Mouse (Mus musculus): ENCODE measurements around the gene Odc1. TPM values are rescaled to one million over a fixed set of nuclear protein-coding genes. Genes with fewer than 3 reads are reported as not detected.

Odc1 gene
- polyA plus RNA-seq, 1 experiment from 2014 or later, result 193 TPM

DNA sequence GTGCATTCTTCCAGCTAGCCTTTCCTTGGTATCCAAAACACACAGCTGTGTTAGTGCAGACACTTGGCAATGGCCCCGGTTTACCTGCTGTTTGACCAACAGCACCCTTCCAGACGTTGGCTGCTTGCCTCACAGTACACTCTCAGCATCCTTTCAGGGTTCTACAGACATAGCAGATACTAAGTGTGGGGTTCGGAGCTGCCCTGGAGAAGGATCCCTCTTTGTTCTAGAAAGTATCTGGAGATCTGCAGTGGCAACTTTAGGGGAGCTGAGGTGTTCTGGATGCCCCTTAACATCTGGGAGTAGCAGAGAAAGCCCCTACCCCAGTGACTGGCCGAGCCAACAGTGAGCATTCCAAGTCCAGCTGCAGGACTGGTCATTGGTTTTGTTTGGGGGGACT lies 30.0 kb downstream of the Odc1 start:
- Histone ChIP-seq H3K9ac (no peak overlapping the region), H3K9me3 (no peaks in the 10 kb centered on the region), H3K36me3 (no peaks in the 10 kb centered on the region), H3K4me2 (no peak overlapping the region), H3K27me3 (no peaks in the 10 kb centered on the region), H3K4me3 (no peak overlapping the region), H3K4me1 (peaks cover 17% of the 10 kb centered on the region; the same call in 1 of the 2 replicates), H3K27ac (no peak overlapping the region)
- WGBS, result 78% methylated on average over 4 of the region's 4 CpGs
- no peak for ATAC-seq (ENCODE audit: insufficient number of reproducible peaks, insufficient read depth, low FRiP score, low TSS enrichment, low read depth)

GRCm38 (mm10) chr12:17575156-17575910 lies 30.7 kb downstream of the Odc1 start:
- no peak overlapping the region for H3K9ac ChIP-seq
- ATAC-seq (ENCODE audit: insufficient number of reproducible peaks, insufficient read depth, low FRiP score, low TSS enrichment, low read depth), result no peak
- no peaks in the 10 kb centered on the region for H3K9me3 ChIP-seq
- no peaks in the 10 kb centered on the region for H3K27me3 ChIP-seq
- no peaks in the 10 kb centered on the region for H3K36me3 ChIP-seq
- no peak overlapping the region for H3K27ac ChIP-seq
- no peak overlapping the region for H3K4me2 ChIP-seq
- no peak overlapping the region for H3K4me3 ChIP-seq
- H3K4me1 ChIP-seq, result peaks cover 17% of the 10 kb centered on the region; the same call in 1 of the 2 replicates
- 57% methylated on average over 5 of the region's 5 CpGs for WGBS

GRCm38 (mm10) chr12:17576041-17576440 lies 31.4 kb downstream of the Odc1 start:
- no peaks in the 10 kb centered on the region for H3K36me3 ChIP-seq
- peaks cover 17% of the 10 kb centered on the region; the same call in 1 of the 2 replicates for H3K4me1 ChIP-seq
- 11% methylated on average over 6 of the region's 6 CpGs for WGBS
- no peak overlapping the region for H3K27ac ChIP-seq
- H3K27me3 ChIP-seq, result no peaks in the 10 kb centered on the region
- H3K4me2 ChIP-seq, result no peak overlapping the region
- H3K4me3 ChIP-seq, result no peak overlapping the region
- no peaks in the 10 kb centered on the region for H3K9me3 ChIP-seq
- H3K9ac ChIP-seq, result no peak overlapping the region
- no peak; the same call in 1 of the 2 replicates for ATAC-seq (ENCODE audit: insufficient number of reproducible peaks, insufficient read depth, low FRiP score, low TSS enrichment, low read depth)

- H3K9ac ChIP-seq, result no peak overlapping the region
- no peaks in the 10 kb centered on the region for H3K9me3 ChIP-seq
- no peak overlapping the region for H3K4me2 ChIP-seq
- H3K27ac ChIP-seq, result no peak overlapping the region
- WGBS, result 25% methylated on average over 4 of the region's 4 CpGs
- no peak overlapping the region for H3K4me3 ChIP-seq
- H3K4me1 ChIP-seq, result peaks cover 24% of the 10 kb centered on the region
- H3K36me3 ChIP-seq, result no peaks in the 10 kb centered on the region
- no peak for ATAC-seq (ENCODE audit: insufficient number of reproducible peaks, insufficient read depth, low FRiP score, low TSS enrichment, low read depth)
- no peaks in the 10 kb centered on the region for H3K27me3 ChIP-seq
These were observed 34.0 kb downstream of the Odc1 start for GRCm38 (mm10) chr12:17578601-17579000.

DNA sequence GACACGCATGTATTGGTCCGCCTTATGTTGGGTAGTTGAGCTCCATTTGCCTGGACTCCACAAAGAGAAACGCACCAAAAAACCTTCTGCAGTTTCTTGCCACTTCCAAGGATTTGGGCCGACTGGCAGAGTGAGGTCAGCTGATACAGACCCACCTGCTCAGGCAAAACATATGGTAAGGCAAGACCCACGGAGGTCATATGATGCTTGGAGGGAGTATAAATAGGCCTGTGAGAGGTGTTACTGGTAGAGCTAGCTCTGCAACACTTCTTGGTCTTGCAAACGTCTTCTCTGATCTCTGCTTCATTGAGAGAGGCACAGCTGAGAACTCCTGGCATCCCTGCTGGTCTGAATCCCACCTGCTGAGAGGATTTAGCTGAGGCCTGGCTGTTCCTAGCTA lies 36.4 kb downstream of the Odc1 start:
- no peaks in the 10 kb centered on the region for H3K27me3 ChIP-seq
- H3K4me1 ChIP-seq, result peaks cover 26% of the 10 kb centered on the region
- H3K36me3 ChIP-seq, result no peaks in the 10 kb centered on the region
- WGBS, result 73% methylated on average over 6 of the region's 6 CpGs
- H3K9ac ChIP-seq, result no peak overlapping the region
- no peaks in the 10 kb centered on the region for H3K9me3 ChIP-seq
- no peak overlapping the region for H3K4me3 ChIP-seq
- no peak overlapping the region for H3K27ac ChIP-seq
- ATAC-seq (ENCODE audit: insufficient number of reproducible peaks, insufficient read depth, low FRiP score, low TSS enrichment, low read depth), result no peak
- H3K4me2 ChIP-seq, result no peak overlapping the region

DNA sequence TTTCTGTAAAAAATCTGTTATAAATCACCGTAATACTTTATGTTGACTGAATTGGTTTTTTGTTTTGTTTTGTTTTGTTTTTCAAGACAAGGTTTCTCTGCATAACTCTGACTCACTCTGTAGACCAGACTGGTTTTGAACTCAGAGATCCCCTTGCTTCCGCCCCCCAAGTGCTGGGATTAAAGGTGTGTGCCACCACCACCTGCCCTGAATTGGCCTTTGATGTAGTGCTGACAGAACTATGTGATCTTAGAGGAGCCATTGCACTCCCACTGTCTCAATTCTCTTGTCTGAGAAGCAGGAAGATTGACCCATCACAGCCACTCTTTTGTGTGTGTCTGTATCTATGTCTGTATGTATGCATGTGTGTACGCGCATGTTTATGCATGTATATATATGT lies 37.8 kb downstream of the Odc1 start:
- no peaks in the 10 kb centered on the region for H3K27me3 ChIP-seq
- no peaks in the 10 kb centered on the region for H3K36me3 ChIP-seq
- H3K9me3 ChIP-seq, result no peaks in the 10 kb centered on the region
- 89% methylated on average over 4 of the region's 4 CpGs for WGBS
- peaks cover 19% of the 10 kb centered on the region for H3K4me1 ChIP-seq
- no peak overlapping the region for H3K4me2 ChIP-seq
- no peak for ATAC-seq (ENCODE audit: insufficient number of reproducible peaks, insufficient read depth, low FRiP score, low TSS enrichment, low read depth)
- H3K27ac ChIP-seq, result no peak overlapping the region
- no peak overlapping the region for H3K9ac ChIP-seq
- no peak overlapping the region for H3K4me3 ChIP-seq

GRCm38 (mm10) chr12:17583860-17584259 lies 39.3 kb downstream of the Odc1 start:
- Histone ChIP-seq H3K27me3 (no peaks in the 10 kb centered on the region), H3K4me1 (peaks cover 15% of the 10 kb centered on the region), H3K27ac (peak overlapping the region; percentile 90), H3K4me3 (no peak overlapping the region), H3K9me3 (no peaks in the 10 kb centered on the region), H3K9ac (0 out of 2 replicates have a peak overlapping the region, but pooled peaks have one; percentile 33), H3K4me2 (no peak overlapping the region), H3K36me3 (no peaks in the 10 kb centered on the region)
- peak; percentile 92 for ATAC-seq (ENCODE audit: insufficient number of reproducible peaks, insufficient read depth, low FRiP score, low TSS enrichment, low read depth)
- 5% methylated on average over 3 of the region's 3 CpGs for WGBS

DNA sequence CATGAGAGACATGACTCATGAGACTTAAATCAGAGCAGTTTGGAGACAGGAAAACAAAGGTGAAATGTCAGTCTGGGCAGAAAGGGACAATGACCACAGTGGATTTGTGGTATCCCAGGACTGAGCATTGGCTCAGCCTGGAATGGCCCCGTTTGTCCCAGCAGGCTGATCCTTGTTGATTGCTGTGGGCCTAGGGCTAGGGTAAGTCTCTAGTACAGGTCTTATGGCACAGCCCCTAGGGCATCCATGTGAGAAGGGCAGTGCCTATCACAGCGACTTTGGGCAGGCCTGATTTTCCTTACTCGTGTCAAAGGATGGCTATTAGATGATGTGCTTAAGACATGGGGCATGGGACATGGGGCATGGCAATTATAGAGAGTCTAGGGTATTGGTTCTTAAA lies 41.4 kb downstream of the Odc1 start:
- no peak overlapping the region for H3K27ac ChIP-seq
- H3K36me3 ChIP-seq, result no peaks in the 10 kb centered on the region
- no peak overlapping the region for H3K4me2 ChIP-seq
- no peak overlapping the region for H3K4me3 ChIP-seq
- 79% methylated on average over 3 of the region's 3 CpGs for WGBS
- H3K4me1 ChIP-seq, result peaks cover 15% of the 10 kb centered on the region
- H3K9me3 ChIP-seq, result no peaks in the 10 kb centered on the region
- no peak overlapping the region for H3K9ac ChIP-seq
- H3K27me3 ChIP-seq, result no peaks in the 10 kb centered on the region
- no peak for ATAC-seq (ENCODE audit: insufficient number of reproducible peaks, insufficient read depth, low FRiP score, low TSS enrichment, low read depth)

- H3K4me1 ChIP-seq, result peaks cover 10% of the 10 kb centered on the region
- 82% methylated on average over 3 of the region's 3 CpGs for WGBS
- no peak overlapping the region for H3K4me3 ChIP-seq
- H3K27me3 ChIP-seq, result no peaks in the 10 kb centered on the region
- ATAC-seq (ENCODE audit: insufficient number of reproducible peaks, insufficient read depth, low FRiP score, low TSS enrichment, low read depth), result no peak
- H3K9ac ChIP-seq, result no peak overlapping the region
- no peaks in the 10 kb centered on the region for H3K9me3 ChIP-seq
- H3K4me2 ChIP-seq, result no peak overlapping the region
- H3K27ac ChIP-seq, result no peak overlapping the region
- H3K36me3 ChIP-seq, result no peaks in the 10 kb centered on the region
These were observed 43.8 kb downstream of the Odc1 start for GRCm38 (mm10) chr12:17588436-17588835.

- Histone ChIP-seq H3K9me3 (no peaks in the 10 kb centered on the region), H3K9ac (no peak overlapping the region), H3K27ac (no peak overlapping the region), H3K4me2 (no peak overlapping the region), H3K36me3 (no peaks in the 10 kb centered on the region), H3K4me1 (peaks cover 4% of the 10 kb centered on the region), H3K27me3 (no peaks in the 10 kb centered on the region), H3K4me3 (no peak overlapping the region)
- no peak for ATAC-seq (ENCODE audit: insufficient number of reproducible peaks, insufficient read depth, low FRiP score, low TSS enrichment, low read depth)
- 93% methylated on average over 7 of the region's 7 CpGs for WGBS
These were observed 44.5 kb downstream of the Odc1 start for GRCm38 (mm10) chr12:17588906-17589612.

GRCm38 (mm10) chr12:17591249-17591648 lies 46.7 kb downstream of the Odc1 start:
- ATAC-seq (ENCODE audit: insufficient number of reproducible peaks, insufficient read depth, low FRiP score, low TSS enrichment, low read depth), result no peak
- H3K27me3 ChIP-seq, result no peaks in the 10 kb centered on the region

DNA sequence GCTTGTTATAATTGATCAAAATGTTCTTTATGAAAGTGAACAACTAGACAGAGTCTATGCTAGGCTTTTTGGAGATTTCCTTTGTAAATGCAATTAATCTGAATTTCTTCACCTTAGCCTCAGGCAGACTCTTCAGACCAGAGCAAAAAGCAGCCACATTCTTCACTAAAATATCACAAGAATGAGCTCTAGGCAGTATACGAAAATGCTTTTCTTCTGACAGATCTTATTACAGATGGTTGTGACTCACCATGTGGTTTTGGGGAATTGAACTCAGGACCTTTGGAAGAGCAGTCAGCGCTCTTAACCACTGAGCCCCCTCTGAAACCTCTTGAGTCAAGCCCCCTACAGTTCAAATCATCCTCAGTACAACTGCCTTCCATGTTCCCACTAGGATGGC lies 49.4 kb downstream of the Odc1 start:
- no peaks in the 10 kb centered on the region; the same call in 1 of the 2 replicates for H3K9me3 ChIP-seq
- no peak for ATAC-seq (ENCODE audit: insufficient number of reproducible peaks, insufficient read depth, low FRiP score, low TSS enrichment, low read depth)
- H3K9ac ChIP-seq, result no peak overlapping the region
- no peak overlapping the region for H3K4me2 ChIP-seq
- H3K36me3 ChIP-seq, result no peaks in the 10 kb centered on the region
- 59% methylated on average over 2 of the region's 2 CpGs for WGBS
- H3K27me3 ChIP-seq, result no peaks in the 10 kb centered on the region
- no peaks in the 10 kb centered on the region for H3K4me1 ChIP-seq
- no peak overlapping the region for H3K4me3 ChIP-seq
- H3K27ac ChIP-seq, result no peak overlapping the region

More at GRCm38 (mm10) chr12:17591249-17591648, 46.7 kb downstream of the Odc1 start:
- no peak overlapping the region for H3K9ac ChIP-seq
- no peak overlapping the region for H3K27ac ChIP-seq
- no peaks in the 10 kb centered on the region for H3K36me3 ChIP-seq
- H3K4me1 ChIP-seq, result no peaks in the 10 kb centered on the region
- 79% methylated on average over 4 of the region's 4 CpGs for WGBS
- no peak overlapping the region for H3K4me3 ChIP-seq
- H3K9me3 ChIP-seq, result no peaks in the 10 kb centered on the region; the same call in 1 of the 2 replicates
- H3K4me2 ChIP-seq, result no peak overlapping the region

All from embryonic facial prominence, embryonic 13.5 days (tissue).